Mouse (Mus musculus) urinary bladder, postnatal 14 days (tissue): ENCODE results near the gene Xylt2.
"Not testable (repeated sequence)": the region's sequence is repeated elsewhere in the genome, so short reads cannot be mapped to it uniquely, and the experiment has no call there.

Experiments used
- DNase-seq: peaks from one replicate; pipeline ENCODE4 v3.0.0; 2021; ENCODE audit warnings: low spot score

The Xylt2 gene

DNA sequence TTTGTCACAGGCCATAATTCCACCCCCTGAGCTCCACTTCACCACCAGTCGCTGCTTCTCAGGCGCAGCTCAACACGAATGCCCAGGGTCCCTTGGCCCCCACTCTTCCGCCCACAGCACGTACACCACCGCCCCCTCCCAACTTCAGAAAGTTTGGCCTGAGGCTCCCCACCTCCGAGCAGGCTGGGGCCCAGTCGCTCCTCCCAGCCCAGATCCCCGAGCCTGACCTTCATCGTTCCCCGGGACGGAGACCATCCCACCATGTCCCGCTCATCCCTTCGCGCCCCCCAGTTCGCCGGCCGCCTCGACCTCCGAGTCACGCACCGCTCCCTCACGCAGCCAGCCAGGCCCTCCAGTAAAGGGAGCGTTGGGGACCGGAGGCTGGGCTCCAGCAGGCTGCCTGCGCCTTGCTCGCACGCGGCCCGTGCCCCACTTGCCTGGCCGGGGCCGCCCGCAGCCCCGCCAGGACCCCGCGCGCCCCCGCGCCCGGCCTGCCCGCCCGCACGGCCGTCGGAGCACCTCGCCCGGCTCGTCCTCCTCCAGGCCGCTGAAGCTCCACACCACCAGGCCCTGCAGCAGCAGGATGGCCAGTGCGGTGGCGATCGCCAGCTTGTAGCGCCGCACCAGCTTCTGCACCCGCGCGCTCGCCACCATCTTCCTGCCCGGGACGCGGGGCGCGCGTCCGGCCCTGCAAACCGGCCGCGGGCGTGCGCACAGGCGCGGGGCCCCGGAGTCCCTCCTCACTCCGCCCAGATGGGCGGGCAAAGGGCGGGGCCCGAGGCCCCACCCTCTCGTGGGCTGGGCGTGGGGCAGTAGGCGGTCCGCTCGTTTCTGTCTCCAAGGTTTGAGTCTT is at the start of gene Xylt2:
Gene Xylt2, minus strand, starts transcription at position 762 of the 853 bp plus-strand sequence.
- peak; percentile 91 for DNase-seq

GRCm38 (mm10) chr11:94719216-94719615 is 41.9 kb upstream of the Xylt2 start:
- DNase-seq = no peak

DNA sequence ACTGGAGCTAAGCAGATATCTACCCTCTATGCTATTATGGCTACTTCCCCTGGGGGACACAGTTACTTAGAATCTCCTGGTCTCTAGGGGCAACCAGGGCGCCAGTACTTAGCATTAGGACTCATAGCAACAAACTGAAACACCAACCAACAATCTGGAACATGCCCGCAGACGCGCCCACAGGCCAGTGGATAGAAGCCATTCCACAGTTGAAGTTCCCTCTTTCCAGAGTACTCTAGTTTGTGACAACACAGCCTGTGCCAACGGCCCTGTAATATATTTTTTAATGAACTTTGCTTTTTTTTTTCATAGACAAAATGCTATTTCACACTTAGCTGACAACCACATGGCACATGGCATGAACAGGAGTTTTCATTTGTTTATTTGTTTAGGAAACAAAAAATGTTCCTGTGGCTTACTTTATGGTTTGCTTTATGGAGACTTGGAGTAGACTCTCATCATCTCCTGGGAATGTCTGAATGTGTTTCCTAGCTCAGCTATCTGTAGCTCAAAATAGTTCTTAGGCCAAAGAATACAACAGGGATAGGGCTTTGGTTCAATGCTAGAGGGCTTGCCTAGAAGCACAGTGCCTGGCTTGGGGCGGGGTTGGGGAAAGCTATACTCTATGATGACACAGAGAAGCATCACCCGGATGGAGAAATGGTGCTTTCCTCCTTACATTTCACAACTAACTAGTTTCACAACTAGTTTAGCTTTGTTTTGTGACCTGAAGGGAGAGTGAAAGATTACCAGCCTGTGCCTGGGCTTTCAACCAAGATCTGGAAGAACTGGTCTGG is 41.0 kb upstream of the Xylt2 start:
- no peak for DNase-seq

DNA sequence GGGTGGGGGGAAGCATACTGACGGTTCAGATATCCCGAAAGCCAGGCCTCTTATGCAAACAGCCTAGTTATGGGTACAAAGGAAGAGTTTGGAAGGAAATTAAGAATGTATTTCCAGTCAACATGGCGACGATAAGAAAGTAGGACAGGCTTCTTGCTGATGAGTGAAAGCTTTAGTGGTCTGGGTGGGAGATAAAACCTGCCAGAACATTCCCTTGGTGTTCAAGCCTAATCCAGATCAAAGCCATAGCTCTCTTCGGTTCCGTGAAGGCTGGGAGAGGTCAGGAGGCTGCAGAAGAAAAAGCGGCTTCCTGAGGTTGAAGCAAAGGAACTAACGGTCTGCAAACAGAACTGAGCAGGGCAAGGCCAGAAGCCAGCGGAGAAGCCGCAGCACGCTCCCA is 39.9 kb upstream of the Xylt2 start:
- no peak for DNase-seq

DNA sequence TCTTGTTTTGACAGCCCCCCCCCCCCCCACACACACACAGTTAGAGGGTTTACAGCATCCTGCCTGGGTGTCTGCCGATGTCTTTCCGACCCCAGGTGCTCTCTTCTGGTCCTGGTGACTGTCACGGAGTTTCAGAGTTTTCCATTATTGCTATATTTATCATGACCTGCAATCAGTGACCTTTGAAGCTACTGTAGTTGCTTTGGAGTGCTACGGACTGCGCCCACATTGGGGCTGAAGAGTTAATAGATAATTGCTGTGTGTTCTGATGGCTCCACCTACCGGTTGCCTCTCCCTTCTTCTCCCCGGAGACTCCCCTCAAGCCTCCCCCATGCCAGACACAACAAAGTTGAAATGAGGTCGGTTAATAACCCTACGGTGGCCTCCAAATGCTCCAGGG is 39.4 kb upstream of the Xylt2 start:
- DNase-seq = peak; percentile 29

DNA sequence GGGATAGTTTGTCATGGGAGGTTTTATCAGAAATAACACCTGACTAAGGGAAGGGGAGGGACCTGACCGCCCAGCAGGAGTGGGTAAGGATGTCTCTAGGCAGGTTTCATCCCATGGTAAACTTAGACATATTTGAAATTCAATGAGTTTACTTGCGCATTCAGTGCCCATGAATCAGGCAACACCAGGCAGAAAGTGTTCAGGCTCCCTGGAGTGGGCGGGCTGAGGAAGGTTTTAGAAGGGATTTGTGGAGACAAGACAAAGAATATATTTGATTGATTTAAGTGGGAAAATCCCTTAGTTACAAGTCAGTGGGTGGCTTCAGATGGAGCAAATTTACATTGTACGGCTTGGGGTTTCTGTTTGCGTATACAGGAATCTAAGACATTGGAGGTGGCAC is 38.3 kb upstream of the Xylt2 start:
- no peak for DNase-seq

- DNase-seq = no peak
Measured at GRCm38 (mm10) chr11:94713246-94713860, 36.0 kb upstream of the Xylt2 start.

DNA sequence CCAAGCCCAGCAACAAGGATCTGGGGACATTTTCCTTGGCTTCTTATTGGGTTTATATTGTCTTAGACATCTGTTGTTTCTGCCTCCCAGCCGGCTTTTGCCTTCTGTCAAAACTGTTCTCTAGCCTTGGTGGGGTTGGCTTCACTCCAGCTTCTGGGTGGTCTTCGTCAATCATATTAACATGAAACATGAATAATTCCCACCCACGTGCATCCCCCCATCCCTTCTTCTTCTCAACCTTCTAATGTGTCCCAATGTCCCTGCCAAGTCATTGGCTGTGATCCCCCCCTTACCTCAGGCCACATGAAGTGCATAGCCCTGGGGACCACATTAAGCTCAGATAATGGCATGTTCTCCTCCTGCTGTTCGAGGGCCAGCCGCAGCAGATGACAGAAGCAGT is 27.2 kb upstream of the Xylt2 start, which contains the start of gene Gm11541:
Gene Gm11541, minus strand, starts transcription at position 28 of the 400 bp plus-strand sequence.
- no peak for DNase-seq

DNA sequence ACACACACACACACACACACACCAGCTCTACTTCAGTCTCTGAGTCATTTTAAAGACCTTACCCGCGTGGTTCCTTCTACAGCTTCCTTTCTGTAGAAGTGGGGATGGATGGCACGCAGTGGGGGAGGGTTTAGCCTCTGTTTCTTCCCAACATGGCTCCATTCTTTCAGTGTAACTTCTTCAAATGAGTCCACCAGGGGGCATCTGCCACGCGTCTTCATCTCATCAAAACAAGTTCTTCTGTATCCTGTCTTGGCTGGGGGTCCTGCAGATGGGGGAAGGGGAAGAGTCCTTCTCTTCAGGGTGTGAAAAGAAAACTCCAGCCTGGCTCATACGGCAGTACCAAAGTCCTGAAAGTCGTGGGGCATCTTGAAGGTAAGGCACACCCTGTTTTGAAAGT is 26.7 kb upstream of the Xylt2 start:
- no peak for DNase-seq

- no peak for DNase-seq
Measured at GRCm38 (mm10) chr11:94702216-94702610, 24.9 kb upstream of the Xylt2 start.

GRCm38 (mm10) chr11:94701401-94702215 is 24.3 kb upstream of the Xylt2 start:
- no peak for DNase-seq

GRCm38 (mm10) chr11:94699399-94699798 is 22.1 kb upstream of the Xylt2 start:
- DNase-seq = no peak

DNA sequence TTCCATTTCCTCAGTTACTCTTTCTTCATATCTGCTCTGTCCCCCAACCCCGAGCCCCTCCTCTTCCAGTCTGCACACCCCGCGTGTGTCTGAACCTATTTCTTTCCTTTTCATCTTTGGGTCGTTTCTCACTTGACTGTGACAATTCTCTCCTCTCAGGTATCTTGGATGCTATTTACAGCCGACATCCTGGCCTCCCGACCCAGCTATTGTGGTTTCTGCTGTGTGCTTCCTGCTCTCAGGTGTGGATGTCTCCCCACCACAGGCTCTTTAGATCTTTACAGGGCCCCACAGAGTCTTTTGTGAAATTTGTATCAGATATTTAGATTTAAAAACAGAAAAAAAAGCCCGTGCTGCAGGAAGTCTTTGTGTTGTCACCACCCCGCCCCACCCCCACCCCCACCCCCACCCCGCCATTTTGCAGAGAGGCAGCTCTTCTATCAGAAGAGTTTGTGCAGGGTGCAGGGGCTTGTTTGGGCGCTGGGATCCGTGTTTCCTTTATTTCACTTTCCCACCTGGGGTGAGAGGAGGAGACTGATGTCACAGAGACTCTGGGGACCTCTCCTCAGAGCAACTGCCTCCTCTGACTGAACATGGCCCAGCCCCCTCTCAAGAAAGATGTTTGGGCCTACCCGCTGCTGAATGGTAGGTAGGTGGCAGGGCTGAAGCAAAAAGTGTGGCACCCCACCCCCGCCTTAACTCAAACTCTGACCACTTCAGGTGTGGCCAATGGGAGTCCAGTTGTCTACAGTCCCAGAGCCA is 20.6 kb upstream of the Xylt2 start:
- no peak for DNase-seq

DNA sequence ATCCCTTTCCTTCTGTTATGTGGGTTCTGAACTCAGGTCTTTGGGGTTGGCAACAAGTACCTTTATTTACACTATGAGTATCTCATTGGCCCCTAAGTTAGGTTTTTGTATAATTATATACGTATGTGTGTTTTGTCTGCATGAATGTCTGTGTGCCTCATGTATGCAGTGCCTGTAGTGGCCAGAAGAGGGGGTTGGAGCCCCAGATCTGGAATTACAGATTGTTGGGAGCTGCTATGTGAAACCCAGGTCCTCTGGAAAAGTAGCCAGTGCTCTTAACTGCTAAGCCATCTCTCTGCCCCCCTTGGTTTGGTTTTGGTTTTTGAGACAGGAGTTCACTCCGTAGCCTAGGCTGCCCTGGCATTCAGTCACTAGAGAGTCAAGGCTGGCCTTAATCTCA is 19.8 kb upstream of the Xylt2 start:
- no peak for DNase-seq

DNA sequence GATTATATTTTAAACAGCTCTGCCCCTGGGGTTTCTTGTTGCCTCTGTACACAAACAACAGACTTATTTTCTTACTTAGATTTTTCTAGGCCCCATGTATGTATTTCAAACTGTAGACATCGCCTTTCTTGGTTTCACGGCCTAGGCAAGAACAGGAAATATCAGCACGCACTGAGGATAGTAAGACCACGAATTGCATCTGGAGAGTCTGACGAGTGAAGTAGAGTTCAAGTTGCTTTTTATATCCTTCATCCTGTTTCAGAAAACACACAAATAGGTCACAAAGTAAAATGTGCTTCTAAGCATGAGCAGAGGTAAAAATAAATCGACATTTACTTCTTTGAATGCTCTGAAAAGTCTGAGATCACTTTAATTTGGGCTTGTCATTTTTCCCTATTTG is 18.2 kb upstream of the Xylt2 start:
- no peak for DNase-seq

DNA sequence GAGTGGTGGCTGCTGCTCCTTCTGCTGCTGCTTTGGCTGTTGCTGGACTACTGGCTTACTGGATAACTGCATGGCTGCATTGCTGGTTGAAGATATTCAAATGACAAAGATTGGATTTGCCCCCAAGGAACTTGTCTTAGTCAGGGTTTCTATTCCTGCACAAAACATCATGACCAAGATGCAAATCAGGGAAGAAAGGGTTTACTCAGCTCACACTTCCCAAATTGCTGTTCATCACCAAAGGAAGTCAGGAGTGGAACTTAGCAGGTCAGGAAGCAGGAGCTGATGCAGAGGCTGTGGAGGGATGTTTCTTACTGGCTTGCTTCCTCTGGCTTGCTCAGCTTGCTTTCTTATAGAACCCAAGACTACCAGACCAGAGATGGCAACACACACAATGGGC is 15.2 kb upstream of the Xylt2 start:
- not testable (repeated sequence) for DNase-seq

DNA sequence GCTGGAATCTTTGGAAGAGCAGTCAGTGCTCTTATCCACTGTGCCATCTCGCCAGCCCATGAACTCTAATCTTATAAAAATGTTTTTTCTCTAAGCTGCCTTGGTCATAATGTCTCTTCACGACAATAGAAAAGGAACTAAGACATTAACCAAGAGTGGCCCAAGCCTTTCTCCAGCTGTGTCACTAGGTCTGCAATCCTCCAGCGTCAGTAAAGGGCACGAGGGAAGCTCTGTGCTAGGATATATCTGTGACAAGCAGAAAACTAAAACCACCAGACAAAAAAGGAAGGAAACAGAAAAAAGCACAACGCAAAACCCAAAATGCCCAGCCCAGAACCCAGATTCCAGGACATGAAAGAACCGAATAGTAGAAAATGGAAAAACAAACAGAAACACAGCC is 9.9 kb upstream of the Xylt2 start:
- no peak for DNase-seq

- no peak for DNase-seq
Measured at GRCm38 (mm10) chr11:94682427-94682826, 5.1 kb upstream of the Xylt2 start.

DNA sequence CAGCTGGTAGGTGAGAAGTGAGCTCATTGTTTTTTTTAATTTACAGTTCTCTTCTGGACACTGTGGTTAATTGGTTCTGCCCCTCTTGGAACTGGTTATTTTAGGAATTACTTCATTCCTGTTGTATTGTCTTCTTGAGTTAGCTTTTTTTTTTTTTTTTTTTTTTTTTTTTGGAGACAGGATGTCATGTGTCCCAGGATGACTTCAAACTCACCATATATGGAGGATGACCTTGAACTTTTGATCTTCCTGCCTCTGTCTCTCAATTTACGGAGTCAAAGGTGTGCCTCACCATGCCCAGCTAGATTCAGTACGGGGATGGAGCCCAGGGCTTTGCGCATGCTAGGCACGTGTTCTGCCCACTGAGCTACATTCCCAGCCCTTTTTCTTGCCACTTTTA is 4.3 kb upstream of the Xylt2 start:
- DNase-seq = no peak

DNA sequence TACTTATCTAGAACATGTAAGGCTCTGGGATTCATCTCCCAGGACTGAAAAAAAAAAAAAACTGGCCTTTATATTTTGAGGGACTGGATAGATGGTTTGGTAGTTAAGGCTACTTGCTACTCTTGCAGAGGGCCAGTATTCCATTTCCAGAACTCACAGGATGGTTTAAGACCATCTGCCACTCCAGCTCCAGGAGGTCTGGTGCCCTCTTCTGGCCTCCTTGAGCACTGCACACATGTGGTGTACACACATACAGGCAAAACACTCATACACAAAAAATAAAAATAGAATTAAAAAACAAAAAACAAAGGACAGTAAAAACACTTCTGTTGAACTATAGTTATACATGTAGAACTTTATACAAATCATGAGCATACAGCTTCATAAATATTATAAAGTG is 3.3 kb upstream of the Xylt2 start:
- no peak for DNase-seq

GRCm38 (mm10) chr11:94677607-94678145 is 361 bp upstream of the Xylt2 start:
- DNase-seq = no peak
